Mouse (Mus musculus): Measurements from ENCODE around the gene Olfr764-ps1. TPM values are rescaled to one million over a fixed set of nuclear protein-coding genes. Genes with fewer than 3 reads are reported as not detected.
"Not testable (repeated sequence)": the region's sequence is repeated elsewhere in the genome, so short reads cannot be mapped to it uniquely, and the experiment has no call there.

The Olfr764-ps1 gene
- polyA plus RNA-seq (2011; ENCODE audit: insufficient read depth, insufficient read length, low read depth, missing spikeins), result not detected in 2 replicates

DNA sequence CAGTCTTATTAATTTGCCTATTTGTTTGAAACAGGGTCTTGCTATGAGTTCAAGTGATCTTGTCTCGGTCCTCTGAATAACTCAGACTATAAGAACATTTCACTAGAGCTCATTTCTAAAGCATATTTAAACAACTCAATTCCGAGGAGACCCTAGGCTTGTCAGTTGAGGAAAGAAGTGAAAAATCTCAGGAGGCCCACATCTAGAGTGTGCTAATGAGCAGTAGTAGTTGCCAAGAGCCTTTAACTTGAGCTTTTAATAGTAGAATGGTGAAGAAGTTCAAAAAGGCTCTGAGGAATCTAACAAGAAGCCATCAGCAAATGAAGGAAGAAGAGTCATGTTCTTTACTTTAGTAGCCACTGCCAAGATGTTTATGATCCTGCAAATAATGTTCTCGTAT is at the start of gene Olfr764-ps1:
TSS of gene Olfr764-ps1 (minus strand) at position 101 of the 400 bp plus-strand sequence.
- Histone ChIP-seq H3K4me1 (ENCODE audit: control insufficient read depth, insufficient read depth, low read length) (no peaks in the 10 kb centered on the region), H3K9me3 (replicated peaks; ENCODE audit: control insufficient read depth, insufficient read depth, low read length, poor library complexity, severe bottlenecking) (no peaks in the 10 kb centered on the region), H3K36me3 (ENCODE audit: control insufficient read depth, insufficient read depth, low read length, poor library complexity, severe bottlenecking) (no peaks in the 10 kb centered on the region), H3K9ac (ENCODE audit: low read depth, poor library complexity, severe bottlenecking) (no peak within 1 kb of the TSS), H3K27ac (ENCODE audit: insufficient read depth, low read length) (no peak within 1 kb of the TSS), H3K4me3 (ENCODE audit: low read depth, low read length) (no peak within 1 kb of the TSS), H3K27me3 (ENCODE audit: control insufficient read depth, insufficient read depth, low read length, poor library complexity, severe bottlenecking) (no peaks in the 10 kb centered on the region)
- TF ChIP-seq CTCF (IDR thresholded peaks at IDR 0.05; ENCODE audit: low read depth, low read length) (no peak), EP300 (IDR thresholded peaks at IDR 0.05; ENCODE audit: insufficient read depth, low read depth, low read length) (no peak)

- H3K4me1 ChIP-seq (ENCODE audit: control insufficient read depth, insufficient read depth, low read length); H3K9me3 ChIP-seq (replicated peaks; ENCODE audit: control insufficient read depth, insufficient read depth, low read length, poor library complexity, severe bottlenecking); H3K36me3 ChIP-seq (ENCODE audit: control insufficient read depth, insufficient read depth, low read length, poor library complexity, severe bottlenecking); H3K27ac ChIP-seq (ENCODE audit: insufficient read depth, low read length); H3K27me3 ChIP-seq (ENCODE audit: control insufficient read depth, insufficient read depth, low read length, poor library complexity, severe bottlenecking); H3K9ac ChIP-seq (ENCODE audit: low read depth, poor library complexity, severe bottlenecking); H3K4me3 ChIP-seq (ENCODE audit: low read depth, low read length): not testable (repeated sequence)
These were observed 43.1 kb upstream of the Olfr764-ps1 start, which contains the start of gene Olfr767 for GRCm38 (mm10) chr10:129082810-129083209. Olfr767 (minus strand) TSS chr10:129082910.

DNA sequence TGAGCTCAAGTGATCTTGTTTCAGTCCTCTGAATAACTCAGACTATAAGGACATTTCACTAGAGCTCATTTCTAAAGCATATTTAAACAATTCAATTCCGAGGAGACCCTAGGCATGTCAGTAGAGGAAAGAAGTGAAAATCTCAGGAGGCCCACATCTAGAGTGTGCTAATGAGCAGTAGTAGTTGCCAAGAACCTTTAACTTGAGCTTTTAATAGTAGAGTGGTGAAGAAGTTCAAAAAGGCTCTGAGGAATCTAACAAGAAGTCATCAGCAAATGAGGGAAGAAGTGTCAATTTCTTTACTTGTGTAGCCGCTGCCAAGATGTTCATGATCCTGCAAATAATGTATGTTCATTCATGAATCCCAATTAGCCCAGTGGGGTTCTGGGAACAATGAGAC is 29.2 kb upstream of the Olfr764-ps1 start, which contains the start of gene Olfr766-ps1:
TSS of gene Olfr766-ps1 (minus strand) at position 101 of the 400 bp plus-strand sequence.
- Histone ChIP-seq H3K9ac (ENCODE audit: low read depth, poor library complexity, severe bottlenecking) (no peak within 1 kb of the TSS), H3K36me3 (ENCODE audit: control insufficient read depth, insufficient read depth, low read length, poor library complexity, severe bottlenecking) (no peaks in the 10 kb centered on the region), H3K27ac (ENCODE audit: insufficient read depth, low read length) (no peak within 1 kb of the TSS), H3K4me1 (ENCODE audit: control insufficient read depth, insufficient read depth, low read length) (no peaks in the 10 kb centered on the region), H3K4me3 (ENCODE audit: low read depth, low read length) (no peak within 1 kb of the TSS), H3K9me3 (replicated peaks; ENCODE audit: control insufficient read depth, insufficient read depth, low read length, poor library complexity, severe bottlenecking) (no peaks in the 10 kb centered on the region; the same call in 1 of the 2 replicates), H3K27me3 (ENCODE audit: control insufficient read depth, insufficient read depth, low read length, poor library complexity, severe bottlenecking) (no peaks in the 10 kb centered on the region)
- TF ChIP-seq EP300 (IDR thresholded peaks at IDR 0.05; ENCODE audit: insufficient read depth, low read depth, low read length) (no peak), CTCF (IDR thresholded peaks at IDR 0.05; ENCODE audit: low read depth, low read length) (no peak), POLR2A (IDR thresholded peaks at IDR 0.05; ENCODE audit: insufficient read depth, low read length) (no peak)

- H3K9ac ChIP-seq (ENCODE audit: low read depth, poor library complexity, severe bottlenecking); H3K36me3 ChIP-seq (ENCODE audit: control insufficient read depth, insufficient read depth, low read length, poor library complexity, severe bottlenecking); H3K9me3 ChIP-seq (replicated peaks; ENCODE audit: control insufficient read depth, insufficient read depth, low read length, poor library complexity, severe bottlenecking); H3K4me3 ChIP-seq (ENCODE audit: low read depth, low read length); H3K4me1 ChIP-seq (ENCODE audit: control insufficient read depth, insufficient read depth, low read length); H3K27me3 ChIP-seq (ENCODE audit: control insufficient read depth, insufficient read depth, low read length, poor library complexity, severe bottlenecking); H3K27ac ChIP-seq (ENCODE audit: insufficient read depth, low read length): not testable (repeated sequence)
These were observed 10.2 kb upstream of the Olfr764-ps1 start, which contains the start of gene Olfr765 for GRCm38 (mm10) chr10:129049898-129050297. Olfr765 (minus strand) TSS chr10:129049998.

DNA sequence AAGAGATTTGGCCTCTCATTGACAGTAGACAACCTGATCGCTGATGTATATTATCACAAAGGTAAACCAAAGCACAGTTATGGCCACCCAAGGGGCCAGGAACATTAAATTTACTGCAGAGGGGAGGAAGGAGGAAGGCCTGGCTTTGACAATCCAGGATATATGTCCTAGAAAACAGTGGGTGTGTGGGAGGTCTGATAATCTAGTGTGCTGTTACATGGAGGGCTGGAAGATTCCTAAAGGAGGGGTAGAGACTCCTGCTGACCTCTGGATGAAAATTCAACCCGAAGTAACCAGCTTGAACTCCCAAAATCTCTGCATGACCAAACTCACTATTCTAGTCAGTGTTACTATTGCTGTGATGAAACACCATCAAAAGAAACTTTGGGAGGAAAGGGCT is 11.4 kb downstream of the Olfr764-ps1 start:
- Histone ChIP-seq H3K4me1 (ENCODE audit: control insufficient read depth, insufficient read depth, low read length) (no peaks in the 10 kb centered on the region), H3K27me3 (ENCODE audit: control insufficient read depth, insufficient read depth, low read length, poor library complexity, severe bottlenecking) (no peaks in the 10 kb centered on the region; the same call in 1 of the 2 replicates), H3K36me3 (ENCODE audit: control insufficient read depth, insufficient read depth, low read length, poor library complexity, severe bottlenecking) (no peaks in the 10 kb centered on the region), H3K27ac (ENCODE audit: insufficient read depth, low read length) (no peak overlapping the region), H3K9ac (ENCODE audit: low read depth, poor library complexity, severe bottlenecking) (no peak overlapping the region), H3K9me3 (replicated peaks; ENCODE audit: control insufficient read depth, insufficient read depth, low read length, poor library complexity, severe bottlenecking) (no peaks in the 10 kb centered on the region), H3K4me3 (ENCODE audit: low read depth, low read length) (no peak overlapping the region)
- TF ChIP-seq EP300 (IDR thresholded peaks at IDR 0.05; ENCODE audit: insufficient read depth, low read depth, low read length), result no peak
- TF ChIP-seq POLR2A (IDR thresholded peaks at IDR 0.05; ENCODE audit: insufficient read depth, low read length), result no peak
- no peak for TF ChIP-seq CTCF (IDR thresholded peaks at IDR 0.05; ENCODE audit: low read depth, low read length)

DNA sequence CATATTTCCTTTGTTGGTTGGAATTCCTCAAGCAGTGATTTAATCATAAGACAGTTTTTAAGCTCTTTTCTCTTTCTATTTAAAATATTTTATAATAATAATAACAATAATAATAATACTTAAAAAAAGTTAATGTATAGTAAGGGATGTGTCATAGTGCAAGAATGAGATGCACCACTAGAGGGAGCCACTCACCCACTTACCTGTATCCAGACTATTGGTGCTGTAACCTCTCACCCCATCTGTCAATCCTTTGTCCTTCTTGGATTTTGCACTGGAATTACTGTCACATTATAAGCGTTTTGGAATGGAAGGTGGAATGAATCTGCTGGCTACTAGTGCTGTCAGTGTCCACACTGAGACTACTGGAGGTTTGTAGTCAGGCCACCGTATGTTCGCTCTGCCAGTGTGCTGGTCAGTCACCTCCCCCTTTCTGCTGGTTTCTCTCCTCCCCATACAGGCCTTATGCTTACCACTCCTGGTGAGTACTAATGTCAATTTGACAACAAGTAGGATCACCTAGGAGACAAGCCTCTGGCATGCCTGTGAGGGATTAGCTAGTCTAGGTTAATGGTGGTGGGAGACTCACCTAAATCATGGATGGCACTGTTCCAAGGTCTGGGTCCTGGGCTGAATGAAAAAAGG is 13.6 kb downstream of the Olfr764-ps1 start:
- no peaks in the 10 kb centered on the region for H3K4me1 ChIP-seq (ENCODE audit: control insufficient read depth, insufficient read depth, low read length)
- H3K9ac ChIP-seq (ENCODE audit: low read depth, poor library complexity, severe bottlenecking), result no peak overlapping the region
- no peaks in the 10 kb centered on the region for H3K36me3 ChIP-seq (ENCODE audit: control insufficient read depth, insufficient read depth, low read length, poor library complexity, severe bottlenecking)
- H3K4me3 ChIP-seq (ENCODE audit: low read depth, low read length), result no peak overlapping the region
- no peak overlapping the region for H3K27ac ChIP-seq (ENCODE audit: insufficient read depth, low read length)
- no peaks in the 10 kb centered on the region; the same call in 1 of the 2 replicates for H3K9me3 ChIP-seq (replicated peaks; ENCODE audit: control insufficient read depth, insufficient read depth, low read length, poor library complexity, severe bottlenecking)
- no peaks in the 10 kb centered on the region for H3K27me3 ChIP-seq (ENCODE audit: control insufficient read depth, insufficient read depth, low read length, poor library complexity, severe bottlenecking)
- no peak for TF ChIP-seq EP300 (IDR thresholded peaks at IDR 0.05; ENCODE audit: insufficient read depth, low read depth, low read length)
- TF ChIP-seq POLR2A (IDR thresholded peaks at IDR 0.05; ENCODE audit: insufficient read depth, low read length), result no peak
- peak; percentile 41 for TF ChIP-seq CTCF (IDR thresholded peaks at IDR 0.05; ENCODE audit: low read depth, low read length)

All from ES-Bruce4 (cell line).